Mouse (Mus musculus): ENCODE results near the gene Galnt12.

- TF ChIP-seq POLR2A (IDR thresholded peaks at IDR 0.05; ENCODE audit: borderline replicate concordance, extremely low read depth, insufficient read depth, insufficient read length, poor library complexity, severe bottlenecking): no peak
- TF ChIP-seq CTCF (IDR thresholded peaks at IDR 0.05; ENCODE audit: borderline replicate concordance, extremely low read depth, insufficient read depth, insufficient read length): no peak
These were observed 36.1 kb upstream of the Galnt12 start for GRCm38 (mm10) chr4:47055570-47056080.
